Mouse (Mus musculus): ENCODE data around the gene Ints11. TPM values are rescaled to one million over a fixed set of nuclear protein-coding genes. Genes with fewer than 3 reads are reported as not detected.

The Ints11 gene
- polyA plus RNA-seq (2017; shearing (Covaris generic)) = 63.2 TPM

GRCm38 (mm10) chr4:155869317-155870033 lies at the start of gene Ints11, which contains the start of gene Cptp:
Gene Ints11 (plus strand): TSS chr4:155869546.
Gene Cptp (minus strand): TSS chr4:155869440.

GRCm38 (mm10) chr4:155831205-155831766 lies 38.1 kb upstream of the Ints11 start, which contains the start of gene Aurkaip1:
Gene Aurkaip1 (plus strand): TSS chr4:155831272.

GRCm38 (mm10) chr4:155839483-155839910 lies 29.8 kb upstream of the Ints11 start, which contains the start of gene Mxra8:
Gene Mxra8 (plus strand): TSS chr4:155839680.

GRCm38 (mm10) chr4:155846871-155847578 lies 22.3 kb upstream of the Ints11 start, which contains the start of gene Dvl1:
Gene Dvl1 (plus strand): TSS chr4:155847402.

GRCm38 (mm10) chr4:155863001-155863400 lies 6.3 kb upstream of the Ints11 start, which contains the start of gene Tas1r3:
Gene Tas1r3 (minus strand): TSS chr4:155863362.

GRCm38 (mm10) chr4:155891551-155892001 lies 22.2 kb downstream of the Ints11 start, which contains the start of the genes Pusl1 and Acap3:
Gene Pusl1 (minus strand): TSS chr4:155891781.
Gene Acap3 (plus strand): TSS chr4:155891822.

Other genes with a start within 250 kb of the Ints11 start
- 314 TPM for gene Cdk11b, start 244.7 kb upstream of the Ints11 start, polyA plus RNA-seq (2017; shearing (Covaris generic))
- not detected for gene Gm10563, start 224.1 kb upstream of the Ints11 start, polyA plus RNA-seq (2017; shearing (Covaris generic))
- 0.74 TPM for gene Mmp23, start 216.2 kb upstream of the Ints11 start, polyA plus RNA-seq (2017; shearing (Covaris generic))
- gene Mib2, start 200.3 kb upstream of the Ints11 start, polyA plus RNA-seq (2017; shearing (Covaris generic)) = 45.8 TPM
- gene Fndc10, start 175.2 kb upstream of the Ints11 start, polyA plus RNA-seq (2017; shearing (Covaris generic)) = 10.8 TPM
- 92.9 TPM for gene Ssu72, start 164.7 kb upstream of the Ints11 start, polyA plus RNA-seq (2017; shearing (Covaris generic))
- 0.35 TPM for gene Tmem240, start 134.7 kb upstream of the Ints11 start, polyA plus RNA-seq (2017; shearing (Covaris generic))
- 65.7 TPM for gene Atad3a, start 108.5 kb upstream of the Ints11 start, polyA plus RNA-seq (2017; shearing (Covaris generic))
- gene Vwa1, start 94.8 kb upstream of the Ints11 start, polyA plus RNA-seq (2017; shearing (Covaris generic)) = not detected
- gene Tmem88b, start 83.7 kb upstream of the Ints11 start, polyA plus RNA-seq (2017; shearing (Covaris generic)) = not detected
- gene Ankrd65, start 79.1 kb upstream of the Ints11 start, polyA plus RNA-seq (2017; shearing (Covaris generic)) = not detected
- gene Mrpl20, start 66.7 kb upstream of the Ints11 start, polyA plus RNA-seq (2017; shearing (Covaris generic)) = 72.5 TPM
- gene Ccnl2, start 57.1 kb upstream of the Ints11 start, polyA plus RNA-seq (2017; shearing (Covaris generic)) = 320 TPM
- 125 TPM for gene Aurkaip1, start 38.3 kb upstream of the Ints11 start, polyA plus RNA-seq (2017; shearing (Covaris generic))
- gene Mxra8, start 29.9 kb upstream of the Ints11 start, polyA plus RNA-seq (2017; shearing (Covaris generic)) = 4.6 TPM
- 85.5 TPM for gene Dvl1, start 22.1 kb upstream of the Ints11 start, polyA plus RNA-seq (2017; shearing (Covaris generic))
- gene Tas1r3, start 6.2 kb upstream of the Ints11 start, polyA plus RNA-seq (2017; shearing (Covaris generic)) = 0.56 TPM
- gene Cptp, start 106 bp upstream of the Ints11 start, polyA plus RNA-seq (2017; shearing (Covaris generic)) = 6.9 TPM
- 26.4 TPM for gene Pusl1, start 22.2 kb downstream of the Ints11 start, polyA plus RNA-seq (2017; shearing (Covaris generic))
- 38.1 TPM for gene Acap3, start 22.3 kb downstream of the Ints11 start, polyA plus RNA-seq (2017; shearing (Covaris generic))
- gene Ube2j2, start 74.3 kb downstream of the Ints11 start, polyA plus RNA-seq (2017; shearing (Covaris generic)) = 179 TPM
- 3.1 TPM for gene C1qtnf12, start 92.8 kb downstream of the Ints11 start, polyA plus RNA-seq (2017; shearing (Covaris generic))
- 6.7 TPM for gene B3galt6, start 123.1 kb downstream of the Ints11 start, polyA plus RNA-seq (2017; shearing (Covaris generic))
- 494 TPM for gene Sdf4, start 123.3 kb downstream of the Ints11 start, polyA plus RNA-seq (2017; shearing (Covaris generic))
- 649 TPM for gene Tnfrsf4, start 144.3 kb downstream of the Ints11 start, polyA plus RNA-seq (2017; shearing (Covaris generic))
- 569 TPM for gene Tnfrsf18, start 156.6 kb downstream of the Ints11 start, polyA plus RNA-seq (2017; shearing (Covaris generic))
- gene Ttll10, start 189.9 kb downstream of the Ints11 start, polyA plus RNA-seq (2017; shearing (Covaris generic)) = not detected
- gene 9430015G10Rik, start 240.4 kb downstream of the Ints11 start, polyA plus RNA-seq (2017; shearing (Covaris generic)) = 24.1 TPM

Measured in effector memory CD4-positive, alpha-beta T cell, adult 7 months (primary cell).